Mouse (Mus musculus): ENCODE data around the gene Lrp1. TPM values are rescaled to one million over a fixed set of nuclear protein-coding genes. Genes with fewer than 3 reads are reported as not detected.

The Lrp1 gene
- polyA plus RNA-seq (2012; ENCODE audit: low replicate concordance): 275 and 343 TPM in 2 replicates

DNA sequence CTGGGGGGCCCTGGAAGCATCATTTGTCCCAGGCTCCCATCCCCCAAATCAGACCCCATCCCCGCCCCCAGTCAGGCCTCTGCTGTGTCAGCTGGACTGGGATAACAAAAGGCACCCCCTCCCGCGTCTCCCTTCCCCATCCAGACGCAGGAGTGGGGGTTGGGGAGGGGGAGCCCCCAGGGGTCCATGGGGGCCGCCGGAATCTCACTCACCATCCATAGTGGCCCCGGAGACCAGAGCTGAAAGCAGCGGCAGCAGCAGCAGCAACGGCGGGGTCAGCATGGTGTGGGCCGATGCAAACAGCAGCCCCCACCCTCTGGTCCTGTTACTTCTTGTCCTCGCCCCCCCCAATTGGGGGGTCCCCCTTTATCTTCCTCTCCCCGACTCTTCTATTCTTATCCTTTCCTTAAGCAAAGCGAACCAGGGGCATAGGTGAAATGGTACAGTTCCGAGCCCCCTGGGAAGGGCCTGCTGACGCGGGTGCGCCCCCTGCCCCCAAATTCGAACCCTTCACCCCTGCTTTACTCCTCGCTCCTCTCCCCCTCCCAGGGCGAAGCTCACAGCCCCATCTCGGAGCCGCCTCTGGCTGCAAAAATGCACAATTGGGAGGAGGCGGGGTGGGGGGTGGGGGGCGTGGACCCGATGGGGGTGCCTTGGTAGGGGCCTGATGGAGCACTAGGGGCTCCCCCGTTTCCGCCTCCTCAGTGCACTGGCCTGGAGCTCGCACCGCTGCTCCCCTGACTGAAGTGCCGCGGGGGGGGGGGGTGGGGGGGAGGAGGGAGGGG lies at the start of gene Lrp1:
Gene Lrp1, minus strand, starts transcription at position 743 of the 785 bp plus-strand sequence.

DNA sequence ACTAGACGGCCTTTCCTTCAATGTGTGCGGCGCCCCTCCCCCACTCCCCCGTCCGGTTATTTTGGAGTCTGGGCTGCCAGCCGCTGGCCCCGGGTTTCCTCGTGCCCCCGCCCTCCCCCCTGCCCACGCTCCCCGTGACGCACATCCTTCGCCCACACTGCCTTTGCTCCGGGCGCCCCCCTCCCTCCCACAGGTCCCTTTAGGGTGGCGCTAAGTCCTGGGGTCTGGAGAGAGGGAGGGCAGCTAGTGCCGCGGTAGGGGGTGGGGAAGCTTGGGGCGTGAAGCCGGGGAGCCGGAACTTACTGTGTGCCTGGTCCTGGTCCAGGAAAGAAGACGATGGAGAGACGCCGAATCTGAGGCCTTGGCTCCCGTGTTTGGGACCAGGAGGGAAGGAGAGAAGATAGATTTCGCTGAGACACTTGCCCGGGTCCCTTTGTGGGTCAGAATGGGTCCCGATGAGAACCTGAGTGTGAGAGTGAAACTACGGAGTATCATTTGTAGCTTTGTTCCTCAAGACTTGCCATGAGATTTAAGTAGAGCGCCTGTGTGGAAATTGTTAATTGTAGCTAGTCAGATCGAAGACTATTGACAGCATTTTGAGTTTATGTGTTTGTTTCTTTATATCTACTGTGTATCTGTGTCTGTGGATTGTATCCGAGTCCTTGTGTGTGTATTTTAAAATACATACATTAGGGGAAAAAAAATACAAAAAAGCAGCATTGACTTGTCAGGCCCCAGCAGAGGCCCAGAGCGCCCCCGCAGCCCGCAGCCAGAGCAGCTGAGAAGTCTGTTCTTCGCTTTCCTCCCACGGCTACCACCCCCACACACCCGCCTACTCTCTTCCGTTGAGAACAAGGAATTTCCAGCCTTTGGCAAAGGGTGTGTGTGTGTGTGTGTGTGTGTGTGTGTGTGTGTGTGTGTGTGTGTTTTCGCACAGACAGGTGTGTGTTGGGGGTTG lies 47.4 kb upstream of the Lrp1 start, which contains the start of gene Nab2:
Gene Nab2, minus strand, starts transcription at position 476 of the 958 bp plus-strand sequence.

DNA sequence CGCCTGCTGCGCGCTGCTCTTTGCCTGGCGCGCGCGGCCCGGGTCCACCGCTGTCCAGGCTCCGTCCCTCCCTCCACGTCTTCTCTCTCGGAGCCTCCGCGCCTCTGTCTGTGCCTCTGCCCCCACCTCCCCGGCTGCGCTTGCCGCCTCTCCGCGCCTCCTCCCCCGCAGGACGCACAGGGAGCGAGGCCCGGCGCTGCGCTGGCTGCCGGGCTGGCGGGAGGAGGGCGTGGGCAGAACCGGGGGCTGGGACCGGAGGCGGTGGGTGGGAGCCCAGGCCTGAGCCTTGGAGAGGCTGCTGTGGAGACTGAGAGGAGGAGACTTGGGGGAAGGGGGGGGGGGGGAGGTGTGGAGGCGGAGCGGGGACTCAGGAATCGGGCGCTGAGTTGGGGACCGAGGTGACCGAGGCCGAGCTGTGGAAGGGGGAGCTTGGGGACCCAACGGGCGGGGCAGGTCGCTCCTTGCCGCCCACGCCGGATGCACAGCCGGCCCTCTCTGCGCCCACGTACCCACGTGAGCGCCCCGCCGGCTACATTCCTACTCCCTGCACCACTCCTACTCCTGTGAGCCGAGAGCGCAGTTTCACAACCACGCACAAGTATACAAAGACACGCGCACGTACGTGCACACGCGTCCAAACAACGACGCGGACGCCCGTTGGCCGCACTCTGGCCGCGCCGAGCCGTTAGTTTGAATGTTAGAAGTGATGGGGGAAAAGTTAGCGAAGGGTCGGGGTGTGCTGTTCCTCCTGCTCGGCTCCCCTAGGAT lies 45.7 kb upstream of the Lrp1 start, which contains the start of gene Nemp1:
Gene Nemp1, plus strand, starts transcription at position 401 of the 768 bp plus-strand sequence.

DNA sequence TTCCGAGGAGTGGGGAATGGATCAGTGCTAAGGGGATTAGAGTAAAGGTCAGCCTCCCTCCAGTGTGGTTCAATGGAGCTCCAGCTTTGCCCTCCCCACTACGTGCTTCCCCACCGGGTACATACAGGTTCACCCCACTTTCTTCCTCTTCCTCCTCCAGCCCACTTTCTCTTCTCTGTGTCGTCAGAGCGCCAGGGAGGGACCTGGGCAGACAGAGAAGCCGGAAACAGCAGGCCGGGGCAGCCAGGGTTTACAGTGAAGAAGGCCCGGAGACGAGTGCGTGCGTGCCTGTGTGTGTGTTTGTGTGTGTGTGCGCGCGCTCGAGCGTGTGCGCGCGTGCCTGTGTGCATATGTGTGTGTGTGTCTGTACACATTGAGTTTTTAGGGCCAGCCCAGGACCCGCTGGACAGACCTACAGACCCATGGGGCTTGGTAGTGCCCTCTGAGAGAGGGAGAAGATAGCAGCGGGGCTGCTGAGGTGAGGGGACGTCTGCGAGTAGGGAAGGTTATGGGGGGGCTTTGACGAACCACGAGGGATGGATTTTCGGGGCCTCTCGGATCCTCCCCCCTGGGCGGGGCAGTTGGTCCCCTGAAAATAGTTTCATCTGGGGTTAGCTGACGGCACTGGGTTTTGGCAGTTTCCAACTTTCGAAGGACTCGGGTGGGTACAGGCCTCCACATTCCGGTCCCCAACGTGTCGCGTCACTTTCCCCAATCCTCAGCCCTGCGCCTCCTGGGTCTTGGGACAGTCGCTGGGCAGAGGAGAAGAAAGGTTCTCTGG lies 22.0 kb upstream of the Lrp1 start, which contains the start of gene Stat6:
Gene Stat6, plus strand, starts transcription at position 215 of the 781 bp plus-strand sequence.

DNA sequence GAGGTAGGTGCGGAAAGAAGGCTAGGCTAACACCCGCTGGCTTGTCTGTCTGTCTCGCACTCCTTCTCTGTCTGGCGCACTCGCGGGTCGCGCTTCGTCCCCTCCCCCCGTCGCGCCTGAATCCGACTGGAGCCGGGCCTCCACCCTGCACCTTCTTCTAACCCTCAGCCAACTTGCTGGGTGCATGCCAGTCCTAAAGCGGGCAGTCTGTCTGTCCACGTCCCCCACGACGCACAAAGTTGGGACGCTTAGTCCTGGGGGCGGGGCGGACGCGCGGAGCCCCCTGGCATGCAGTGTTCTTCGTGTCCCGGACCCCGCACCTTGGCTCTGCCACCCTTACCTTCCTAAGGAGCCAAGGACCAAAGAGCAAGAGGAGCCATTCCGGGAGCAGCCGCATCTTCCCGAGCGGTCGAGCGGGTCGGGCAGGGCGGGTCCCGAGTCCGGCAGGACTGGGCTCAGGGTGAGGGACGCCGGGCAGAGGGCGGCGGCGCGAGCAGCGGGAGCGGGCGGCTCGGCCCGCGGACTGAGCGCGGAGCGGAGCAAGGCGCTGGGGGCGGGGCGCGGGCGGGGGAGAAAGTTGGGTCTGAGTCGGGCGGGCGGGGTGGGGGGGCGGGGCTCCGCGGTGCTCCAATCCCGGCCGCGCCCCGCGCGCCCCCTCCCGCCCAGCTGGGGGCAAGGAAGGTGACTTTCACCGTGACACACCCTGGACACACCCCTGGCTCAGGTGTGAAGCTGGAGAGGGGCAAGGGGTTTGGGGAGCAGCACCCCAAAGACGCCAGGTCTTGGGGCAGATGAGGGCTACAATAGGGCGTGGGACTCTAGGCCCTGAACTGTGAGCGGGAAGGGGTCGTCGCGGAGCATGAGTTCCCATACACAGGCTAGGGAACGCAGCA lies 86.7 kb downstream of the Lrp1 start, which contains the start of gene Nxph4:
Gene Nxph4, minus strand, starts transcription at position 524 of the 893 bp plus-strand sequence.

DNA sequence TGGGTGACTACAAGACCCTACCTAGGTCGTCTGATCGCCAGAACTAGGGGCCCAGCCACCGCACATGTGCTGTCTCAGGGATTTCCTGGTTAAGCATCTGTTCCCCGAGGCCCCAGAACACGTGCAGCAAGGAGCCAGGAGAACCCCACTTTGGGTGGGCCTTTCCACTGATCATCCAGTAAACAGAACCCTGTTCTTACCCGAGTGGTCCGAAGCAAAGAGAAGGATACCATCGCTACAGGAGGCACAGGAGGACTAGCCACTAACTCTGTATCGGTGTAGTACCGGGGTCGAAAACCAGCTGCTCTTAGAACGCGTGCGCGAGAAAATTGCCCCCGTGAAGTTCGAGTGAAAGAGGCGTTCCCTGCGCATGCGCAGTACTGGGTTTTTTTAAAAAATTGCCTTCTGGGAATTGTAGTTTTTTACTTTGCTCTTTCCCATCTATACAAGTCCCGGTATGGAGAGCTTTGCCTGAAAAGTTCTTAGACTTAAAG lies 98.8 kb downstream of the Lrp1 start, which contains the start of gene Shmt2:
Gene Shmt2, minus strand, starts transcription at position 357 of the 494 bp plus-strand sequence.

DNA sequence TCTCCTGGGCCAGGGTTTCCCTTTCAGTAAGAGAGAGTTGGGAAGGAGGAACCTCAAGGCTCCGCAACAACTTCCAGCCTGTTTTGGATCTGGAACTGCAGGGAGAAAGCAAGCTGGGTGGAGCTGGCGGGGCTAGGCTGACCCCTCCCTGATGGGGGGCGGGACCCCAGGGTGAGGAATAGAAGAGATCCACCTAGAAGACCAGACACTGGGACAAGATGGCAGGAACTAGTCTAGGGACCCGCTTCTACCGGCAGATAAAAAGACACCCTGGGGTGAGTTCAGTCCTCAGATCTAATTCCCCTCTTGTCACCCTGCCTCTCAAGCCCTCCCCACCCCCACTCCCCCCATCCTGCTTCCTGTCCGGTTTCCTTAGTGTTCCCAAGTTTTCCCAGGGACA lies 106.2 kb downstream of the Lrp1 start, which contains the start of gene Ndufa4l2:
Gene Ndufa4l2, plus strand, starts transcription at position 204 of the 400 bp plus-strand sequence.

DNA sequence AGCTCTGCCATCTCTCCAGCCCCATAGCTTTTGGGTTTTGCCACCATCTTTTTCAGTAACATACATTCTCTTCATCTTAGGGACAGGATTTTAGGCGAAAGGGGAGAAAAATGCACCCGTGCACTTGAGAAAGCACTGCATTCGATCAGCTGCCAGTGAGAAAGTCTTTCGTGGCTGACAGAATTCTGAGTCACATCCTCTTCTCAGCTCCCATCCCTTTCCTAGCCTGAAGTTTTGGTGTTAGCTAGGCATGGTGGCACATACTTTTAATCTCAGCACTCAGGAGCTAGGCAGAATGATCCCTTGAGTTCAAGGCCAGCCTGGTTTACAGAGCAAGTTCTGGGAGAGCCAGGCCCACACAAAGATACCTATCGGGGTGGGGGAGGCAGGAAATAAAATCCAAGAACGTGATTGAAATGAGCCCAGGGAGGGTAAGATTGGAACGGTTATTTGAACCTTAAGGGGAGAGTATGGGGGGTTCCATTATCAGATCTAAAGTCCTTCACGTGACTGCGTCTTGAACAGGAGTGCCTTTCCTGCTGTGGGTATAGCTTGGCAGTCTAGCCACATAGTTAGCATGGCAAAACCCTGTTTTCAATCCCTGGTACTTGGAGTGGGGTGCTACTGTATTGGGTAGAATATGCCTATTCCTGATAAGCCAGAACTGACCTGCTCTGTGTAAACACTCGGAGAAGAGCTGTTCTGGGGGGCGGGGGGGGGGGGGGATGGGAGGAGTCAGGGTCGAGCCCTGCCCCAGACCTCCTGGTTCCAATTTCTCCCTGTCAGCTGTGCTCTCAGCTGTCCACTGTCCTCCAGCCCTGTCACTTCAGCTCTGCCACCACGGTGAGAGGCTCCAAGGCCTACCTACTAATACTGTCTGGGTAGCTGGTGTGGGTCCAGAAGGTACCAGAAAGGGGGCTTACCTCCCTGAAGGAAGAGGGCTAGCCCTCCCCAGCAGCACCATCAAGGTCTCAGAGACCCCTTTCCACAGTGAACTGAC lies 119.8 kb downstream of the Lrp1 start, which contains the start of gene Stac3:
Gene Stac3, plus strand, starts transcription at position 793 of the 1,000 bp plus-strand sequence.

Other genes with a start within 250 kb of the Lrp1 start
- 148 and 183 TPM in 2 replicates for gene R3hdm2, start 240.8 kb downstream of the Lrp1 start, polyA plus RNA-seq (2012; ENCODE audit: low replicate concordance)
- gene Stac3, start 119.5 kb downstream of the Lrp1 start, polyA plus RNA-seq (2012; ENCODE audit: low replicate concordance): 1.4 and 2.5 TPM in 2 replicates
- 0.44 and 1.5 TPM in 2 replicates for gene Ndufa4l2, start 106.2 kb downstream of the Lrp1 start, polyA plus RNA-seq (2012; ENCODE audit: low replicate concordance)
- gene Shmt2, start 98.7 kb downstream of the Lrp1 start, polyA plus RNA-seq (2012; ENCODE audit: low replicate concordance): 94.2 and 147 TPM in 2 replicates
- 0.07 TPM in 1 of 2 replicates, not detected in the other for gene Nxph4, start 86.6 kb downstream of the Lrp1 start, polyA plus RNA-seq (2012; ENCODE audit: low replicate concordance)
- 45.8 and 162 TPM in 2 replicates for gene Stat6, start 21.8 kb upstream of the Lrp1 start, polyA plus RNA-seq (2012; ENCODE audit: low replicate concordance)
- 1.4 and 2.3 TPM in 2 replicates for gene Nemp1, start 45.8 kb upstream of the Lrp1 start, polyA plus RNA-seq (2012; ENCODE audit: low replicate concordance)
- 35.7 and 62.7 TPM in 2 replicates for gene Nab2, start 47.4 kb upstream of the Lrp1 start, polyA plus RNA-seq (2012; ENCODE audit: low replicate concordance)
- gene Myo1a, start 84.0 kb upstream of the Lrp1 start, polyA plus RNA-seq (2012; ENCODE audit: low replicate concordance): 0.06 TPM in 1 of 2 replicates, not detected in the other
- gene Tac2, start 103.3 kb upstream of the Lrp1 start, polyA plus RNA-seq (2012; ENCODE audit: low replicate concordance): 0.58 and 3.1 TPM in 2 replicates
- gene Zbtb39, start 118.4 kb upstream of the Lrp1 start, polyA plus RNA-seq (2012; ENCODE audit: low replicate concordance): 3.1 and 3.6 TPM in 2 replicates
- 0.07 and 3.4 TPM in 2 replicates for gene Gpr182, start 130.6 kb upstream of the Lrp1 start, polyA plus RNA-seq (2012; ENCODE audit: low replicate concordance)
- gene Rdh1, start 138.6 kb upstream of the Lrp1 start, polyA plus RNA-seq (2012; ENCODE audit: low replicate concordance): 0.08 and 0.13 TPM in 2 replicates
- gene Rdh16f1, start 138.6 kb upstream of the Lrp1 start, polyA plus RNA-seq (2012; ENCODE audit: low replicate concordance): 0.10 and 0.20 TPM in 2 replicates
- 0.17 TPM in 1 of 2 replicates, not detected in the other for gene Rdh9, start 155.2 kb upstream of the Lrp1 start, polyA plus RNA-seq (2012; ENCODE audit: low replicate concordance)
- not detected in 2 replicates for gene Rdh16, start 180.0 kb upstream of the Lrp1 start, polyA plus RNA-seq (2012; ENCODE audit: low replicate concordance)
- gene Rdh19, start 228.8 kb upstream of the Lrp1 start, polyA plus RNA-seq (2012; ENCODE audit: low replicate concordance): not detected in 2 replicates
- not detected in 2 replicates for gene Rdh16f2, start 245.3 kb upstream of the Lrp1 start, polyA plus RNA-seq (2012; ENCODE audit: low replicate concordance)

All from hematopoietic multipotent progenitor cell, adult 10-12 weeks (in vitro differentiated cells).